Mouse (Mus musculus) forebrain, embryonic 16.5 days (tissue): ENCODE results near the gene Rpusd1. TPM values are rescaled to one million over a fixed set of nuclear protein-coding genes. Genes with fewer than 3 reads are reported as not detected.
"Not testable (repeated sequence)": the region's sequence is repeated elsewhere in the genome, so short reads cannot be mapped to it uniquely, and the experiment has no call there.

ENCODE experiments used
- ATAC-seq: fragments of 200-750 bp; cut with Nextera tagmentation; 2 replicates; pipeline ENCODE4 v1.8.0; 2017; ENCODE audit warnings: mild to moderate bottlenecking, moderate library complexity
- H3K27ac ChIP-seq: fragments of 300-500 bp; sonication (generic); 2 replicates; pipeline ENCODE4 v1.5.1; 2014; ENCODE audit warnings: low read length, control low read depth
- H3K27me3 ChIP-seq: fragments of 300-500 bp; sonication (generic); replicated peaks from 2 replicates; pipeline ENCODE4 v1.6.1; 2014; ENCODE audit warnings: low read length; ENCODE audit not compliant: control insufficient read depth, insufficient read depth
- H3K36me3 ChIP-seq: fragments of 300-500 bp; sonication (generic); 2 replicates; pipeline ENCODE4 v1.6.1; 2014; ENCODE audit not compliant: control insufficient read depth, insufficient read depth
- H3K4me1 ChIP-seq: fragments of 300-500 bp; sonication (generic); replicated peaks from 2 replicates; pipeline ENCODE4 v1.6.1; 2014; ENCODE audit warnings: low read length; ENCODE audit not compliant: control insufficient read depth, insufficient read depth
- H3K4me2 ChIP-seq: fragments of 300-500 bp; sonication (generic); 2 replicates; pipeline ENCODE4 v1.6.1; 2014; ENCODE audit warnings: mild to moderate bottlenecking, low read length, control low read depth
- H3K4me3 ChIP-seq: fragments of 300-500 bp; sonication (generic); replicated peaks from 2 replicates; pipeline ENCODE4 v1.5.1; 2014; ENCODE audit warnings: mild to moderate bottlenecking, low read length, control low read depth
- H3K9ac ChIP-seq: fragments of 300-500 bp; sonication (generic); replicated peaks from 2 replicates; pipeline ENCODE4 v1.6.1; 2014; ENCODE audit warnings: low read depth, low read length, control low read depth
- H3K9me3 ChIP-seq: fragments of 300-500 bp; sonication (generic); 2 replicates; pipeline ENCODE4 v1.6.1; 2016; ENCODE audit warnings: low read length; ENCODE audit not compliant: control insufficient read depth
- WGBS: fragments of 180-500 bp; shearing (Covaris S2); extraction: QIAGEN DNeasy Blood & Tissue Kit; methylation state at CpG from one replicate; pipeline ENCODE4 v1.1.7; 2014; 5-methylcytosine and 5-hydroxymethylcytosine counted together
- polyA plus RNA-seq: library from polyadenylated mRNA; unstranded; fragments of >200 nt; fragmentation: Nextera tagmentation; extraction: Ambion mirVana; gene quantifications from 2 replicates; pipeline ENCODE4 v1.2.1, GENCODE M21; 2015

The Rpusd1 gene
- polyA plus RNA-seq, 1 experiment from 2014 or later, result 29.1 TPM

- ATAC-seq, result no peak
- no peak overlapping the region for H3K9ac ChIP-seq
- WGBS, result 78% methylated on average over 6 of the region's 6 CpGs
Measured at GRCm38 (mm10) chr17:25725264-25725663, 2.2 kb upstream of the Rpusd1 start.

GRCm38 (mm10) chr17:25728009-25728270, 470 bp downstream of the Rpusd1 start:
- 28% methylated on average over 4 of the region's 4 CpGs for WGBS
- no peak overlapping the region for H3K27ac ChIP-seq
- H3K4me2 ChIP-seq, result peak overlapping the region; percentile 70
- H3K9ac ChIP-seq, result peak overlapping the region; percentile 85
- no peaks in the 10 kb centered on the region for H3K9me3 ChIP-seq
- H3K4me3 ChIP-seq, result peak overlapping the region; percentile 79
- H3K36me3 ChIP-seq, result no peaks in the 10 kb centered on the region
- H3K27me3 ChIP-seq, result no peaks in the 10 kb centered on the region
- H3K4me1 ChIP-seq, result peaks cover 18% of the 10 kb centered on the region
- ATAC-seq, result no peak

More at GRCm38 (mm10) chr17:25725264-25725663, 2.2 kb upstream of the Rpusd1 start:
- Histone ChIP-seq H3K9me3 (no peaks in the 10 kb centered on the region), H3K36me3 (no peaks in the 10 kb centered on the region), H3K4me2 (no peak overlapping the region), H3K4me1 (peaks cover 18% of the 10 kb centered on the region), H3K4me3 (no peak overlapping the region), H3K27ac (no peak overlapping the region), H3K27me3 (no peaks in the 10 kb centered on the region)

- H3K9ac ChIP-seq, result no peak overlapping the region
- no peak for ATAC-seq
- no peaks in the 10 kb centered on the region for H3K9me3 ChIP-seq
- 15% methylated on average over 2 of the region's 2 CpGs for WGBS
- H3K4me3 ChIP-seq, result no peak overlapping the region
- H3K4me2 ChIP-seq, result no peak overlapping the region
- H3K36me3 ChIP-seq, result no peaks in the 10 kb centered on the region
- no peak overlapping the region for H3K27ac ChIP-seq
- H3K27me3 ChIP-seq, result no peaks in the 10 kb centered on the region
- H3K4me1 ChIP-seq, result peaks cover 9% of the 10 kb centered on the region
Measured at GRCm38 (mm10) chr17:25732082-25732481, 4.6 kb downstream of the Rpusd1 start.

DNA sequence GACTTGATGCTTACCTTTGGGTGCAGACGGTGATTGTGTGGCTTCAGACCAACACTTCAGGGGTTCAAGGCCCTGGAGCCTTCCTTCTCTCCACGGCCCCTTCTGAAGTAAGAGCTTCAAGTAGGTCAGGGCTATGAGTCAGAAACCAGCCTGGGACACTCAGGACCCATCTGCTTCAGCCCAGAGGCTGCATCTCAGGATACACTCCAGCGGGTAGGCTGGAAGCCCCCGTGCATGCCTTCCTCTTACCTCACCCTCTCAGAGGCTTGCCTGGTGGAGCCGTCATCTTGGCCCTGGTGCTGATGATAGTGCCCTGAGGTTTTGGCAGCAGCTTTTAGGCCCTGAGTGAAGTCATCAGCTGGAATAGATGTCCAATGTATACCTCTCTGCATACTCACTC, 7.8 kb downstream of the Rpusd1 start:
- Histone ChIP-seq H3K9me3 (no peaks in the 10 kb centered on the region), H3K4me3 (no peak overlapping the region), H3K36me3 (no peaks in the 10 kb centered on the region), H3K27ac (no peak overlapping the region), H3K4me1 (no peaks in the 10 kb centered on the region), H3K9ac (no peak overlapping the region), H3K27me3 (no peaks in the 10 kb centered on the region), H3K4me2 (no peak overlapping the region)
- no peak for ATAC-seq
- 87% methylated on average over 5 of the region's 5 CpGs for WGBS

DNA sequence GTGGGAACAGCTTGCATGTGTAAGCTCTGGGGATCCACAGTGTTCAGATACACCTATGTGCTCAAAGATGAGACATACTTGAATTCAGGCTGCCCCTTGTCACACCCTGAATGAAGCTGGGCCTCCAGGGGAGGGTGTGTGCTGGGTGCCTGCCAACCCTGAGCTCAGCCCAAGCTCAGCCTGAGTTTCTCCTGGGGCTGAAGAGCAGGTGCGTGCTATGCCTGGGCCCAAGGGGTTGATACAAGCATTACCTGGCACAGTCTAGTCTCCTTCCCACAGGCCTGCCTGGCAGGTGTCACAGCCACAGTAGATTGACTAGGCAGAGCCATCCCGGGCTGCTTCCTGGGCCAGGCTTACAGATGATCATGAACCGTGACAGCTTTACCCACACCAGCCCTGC, 8.3 kb downstream of the Rpusd1 start, which contains the start of gene Mslnl:
Mslnl (plus strand) TSS at position 298 of the 400 bp plus-strand sequence.
- no peak within 1 kb of the TSS for H3K4me3 ChIP-seq
- H3K36me3 ChIP-seq, result no peaks in the 10 kb centered on the region
- H3K4me2 ChIP-seq, result no peak within 1 kb of the TSS
- H3K4me1 ChIP-seq, result no peaks in the 10 kb centered on the region
- no peak for ATAC-seq
- H3K9me3 ChIP-seq, result no peaks in the 10 kb centered on the region
- 87% methylated on average over 3 of the region's 3 CpGs for WGBS
- no peaks in the 10 kb centered on the region for H3K27me3 ChIP-seq
- H3K27ac ChIP-seq, result no peak within 1 kb of the TSS
- H3K9ac ChIP-seq, result 0 out of 2 replicates have a peak within 1 kb of the TSS, but pooled peaks have one; percentile 9

DNA sequence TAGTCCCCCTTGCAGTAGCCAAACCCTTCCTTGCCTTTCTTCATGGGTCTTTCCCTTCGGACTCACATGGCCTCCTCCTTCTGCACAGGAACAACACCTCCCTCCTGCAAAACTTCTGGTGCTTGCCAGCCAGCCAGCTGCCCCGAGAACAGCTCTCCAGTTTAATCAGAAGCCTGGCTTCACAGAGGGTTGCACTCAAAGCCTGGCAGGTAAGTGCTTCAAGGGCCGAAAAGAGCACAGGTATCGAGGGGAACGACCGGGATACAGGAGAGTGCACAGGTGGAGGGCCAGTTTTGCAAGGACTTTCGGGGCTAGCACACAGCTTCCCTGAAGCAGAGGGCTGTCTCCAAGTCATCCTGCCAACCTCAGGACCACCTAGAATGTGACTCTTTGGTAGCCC, 11.4 kb downstream of the Rpusd1 start:
- WGBS, result 80% methylated on average over 7 of the region's 7 CpGs
- H3K27me3 ChIP-seq, result no peaks in the 10 kb centered on the region
- H3K4me1 ChIP-seq, result no peaks in the 10 kb centered on the region
- ATAC-seq, result no peak
- H3K36me3 ChIP-seq, result no peaks in the 10 kb centered on the region
- no peaks in the 10 kb centered on the region for H3K9me3 ChIP-seq
- H3K4me2 ChIP-seq, result no peak overlapping the region
- no peak overlapping the region for H3K9ac ChIP-seq
- no peak overlapping the region for H3K27ac ChIP-seq
- no peak overlapping the region for H3K4me3 ChIP-seq

DNA sequence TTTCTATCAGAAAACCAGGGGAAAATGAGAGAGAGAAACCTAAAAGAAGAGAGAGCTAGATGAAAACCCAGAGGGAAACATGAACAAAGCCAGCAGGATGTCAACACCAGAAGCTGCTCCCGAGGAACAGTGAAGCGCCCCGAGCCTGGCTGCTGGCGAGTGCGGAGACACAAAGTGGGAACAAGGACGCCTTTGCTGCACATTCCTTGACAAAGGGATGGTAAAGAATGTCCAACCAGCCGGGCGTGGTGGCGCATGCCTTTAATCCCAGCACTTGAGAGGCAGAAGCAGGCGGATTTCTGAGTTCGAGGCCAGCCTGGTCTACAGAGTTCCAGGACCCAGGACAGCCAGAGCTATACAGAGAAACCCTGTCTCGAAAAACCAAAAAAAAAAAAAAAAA, 14.0 kb downstream of the Rpusd1 start:
- WGBS, result 72% methylated on average over 12 of the region's 12 CpGs
- H3K4me1 ChIP-seq, ATAC-seq, H3K4me3 ChIP-seq, H3K27ac ChIP-seq, H3K9ac ChIP-seq, H3K36me3 ChIP-seq, H3K9me3 ChIP-seq, H3K27me3 ChIP-seq, H3K4me2 ChIP-seq: not testable (repeated sequence)

GRCm38 (mm10) chr17:25743831-25744230, 16.4 kb downstream of the Rpusd1 start:
- 93% methylated on average over 9 of the region's 9 CpGs for WGBS
- ATAC-seq, result no peak
- Histone ChIP-seq H3K4me2 (no peak overlapping the region), H3K4me1 (no peaks in the 10 kb centered on the region), H3K27ac (no peak overlapping the region), H3K4me3 (no peak overlapping the region), H3K9me3 (no peaks in the 10 kb centered on the region), H3K9ac (no peak overlapping the region), H3K36me3 (no peaks in the 10 kb centered on the region), H3K27me3 (no peaks in the 10 kb centered on the region)

- H3K27ac ChIP-seq, result no peak overlapping the region
- H3K9me3 ChIP-seq, result no peaks in the 10 kb centered on the region
- ATAC-seq, result no peak
- WGBS, result 87% methylated on average over 10 of the region's 10 CpGs
- no peak overlapping the region for H3K4me3 ChIP-seq
- H3K36me3 ChIP-seq, result no peaks in the 10 kb centered on the region
- H3K9ac ChIP-seq, result no peak overlapping the region
- no peak overlapping the region for H3K4me2 ChIP-seq
- H3K27me3 ChIP-seq, result no peaks in the 10 kb centered on the region
- H3K4me1 ChIP-seq, result no peaks in the 10 kb centered on the region
Measured at GRCm38 (mm10) chr17:25744311-25744710, 16.8 kb downstream of the Rpusd1 start.

DNA sequence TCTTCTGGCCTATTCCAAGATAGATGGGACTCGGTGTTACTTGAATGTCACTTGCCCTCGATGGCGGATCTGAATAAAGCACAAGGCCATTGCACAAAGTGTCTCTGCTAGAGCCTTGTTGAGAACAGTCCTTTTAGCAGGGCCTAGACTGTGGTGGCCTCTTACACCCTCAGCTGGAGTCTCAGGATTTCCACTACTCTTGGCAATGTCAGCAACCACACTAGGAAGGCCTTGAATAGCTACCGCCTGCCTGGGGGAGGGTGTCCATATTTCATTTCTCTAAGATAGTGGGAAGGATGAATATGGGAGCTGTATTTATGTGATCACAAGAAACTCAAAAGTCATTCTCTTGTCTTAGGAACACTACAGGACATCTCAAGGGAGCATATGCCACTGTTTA, 20.8 kb downstream of the Rpusd1 start:
- H3K36me3 ChIP-seq, result no peaks in the 10 kb centered on the region
- 95% methylated on average over 4 of the region's 4 CpGs for WGBS
- no peak for ATAC-seq
- H3K9me3 ChIP-seq, result no peaks in the 10 kb centered on the region
- no peak overlapping the region for H3K4me3 ChIP-seq
- no peak overlapping the region for H3K27ac ChIP-seq
- no peak overlapping the region for H3K4me2 ChIP-seq
- no peak overlapping the region for H3K9ac ChIP-seq
- H3K4me1 ChIP-seq, result no peaks in the 10 kb centered on the region
- no peaks in the 10 kb centered on the region for H3K27me3 ChIP-seq
